Comparison of ENCODE assay signal across 30 mouse cellular contexts in the genomic region with DNA sequence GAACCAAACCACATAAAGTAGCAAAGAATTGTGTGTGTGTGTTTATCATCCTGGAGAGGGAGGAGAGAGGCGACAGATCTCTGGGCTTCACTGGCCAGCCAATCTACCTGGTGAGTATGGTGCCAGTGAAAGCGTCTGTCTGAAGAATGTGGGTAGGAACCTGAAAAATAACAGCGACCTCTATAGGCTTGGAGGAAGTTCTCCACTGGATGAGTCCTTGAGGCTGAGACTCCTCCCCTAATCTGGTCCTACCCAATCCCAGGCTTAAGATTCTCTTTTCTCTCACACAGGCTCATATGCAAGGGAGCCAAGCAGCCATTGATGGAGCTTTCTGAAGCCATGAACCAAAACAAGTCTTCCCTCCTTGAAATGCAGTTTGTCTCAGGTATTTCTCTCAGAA.
DNase-seq lines count a peak whose midpoint lies in the region; ATAC-seq and TF ChIP-seq lines count a peak whose summit lies in the region.
"Had no signal": no experiment of that assay in that cellular context is flagged by ENCODE, and none has a peak within 500 bp of the region (broad histone marks: within the 10 kb centered on the region; RNA-seq: fewer than 3 reads in every experiment).

No protein-coding gene starts in this region.

- no peaks in the 10 kb centered on the region for H3K9me3 ChIP-seq in E14TG2a.4 (ENCODE audit: low read length)
- 0 out of 2 replicates have a peak, but pooled peaks cover 6% of the 10 kb centered on the region for H3K9me3 ChIP-seq in kidney, embryonic 14.5 days (ENCODE audit: control insufficient read depth, low read length)
- H3K9me3 ChIP-seq: embryonic facial prominence, embryonic 13.5 days; embryonic facial prominence, embryonic 15.5 days; forebrain, embryonic 10.5 days; forebrain, embryonic 12.5 days had no signal

- no peak for ATAC-seq in kidney, embryonic 14.5 days (ENCODE audit: low FRiP score, low TSS enrichment)
- ATAC-seq in granulocyte monocyte progenitor cell, adult 5-6 weeks (replicated peaks; ENCODE audit: poor library complexity, severe bottlenecking), result no peak
- ATAC-seq: CD4-positive, CD25-positive, alpha-beta regulatory T cell, adult 4 months; forebrain, embryonic 14.5 days; forebrain, embryonic 16.5 days; Patski had no signal

- H3K27me3 ChIP-seq in E14TG2a.4 (ENCODE audit: insufficient read depth, low read length), result peaks cover 17% of the 10 kb centered on the region
- H3K27me3 ChIP-seq in kidney, embryonic 14.5 days (ENCODE audit: control insufficient read depth, insufficient read depth, low read length), result no peaks in the 10 kb centered on the region
- H3K27me3 ChIP-seq: CH12.LX; embryonic facial prominence, embryonic 13.5 days; embryonic facial prominence, embryonic 15.5 days; Patski had no signal

- H3K36me3 ChIP-seq in E14TG2a.4 (ENCODE audit: insufficient read depth, low read length), result no peaks in the 10 kb centered on the region
- no peaks in the 10 kb centered on the region for H3K36me3 ChIP-seq in kidney, embryonic 14.5 days (ENCODE audit: control insufficient read depth, insufficient read depth, low read length)
- H3K36me3 ChIP-seq: embryonic facial prominence, embryonic 13.5 days; embryonic facial prominence, embryonic 15.5 days; forebrain, embryonic 10.5 days; forebrain, embryonic 12.5 days; G1E had no signal

- H3K4me1 ChIP-seq in E14TG2a.4 (replicated peaks; ENCODE audit: low read depth, low read length), result peaks cover 23% of the 10 kb centered on the region
- H3K4me1 ChIP-seq in kidney, embryonic 14.5 days (ENCODE audit: control insufficient read depth, insufficient read depth, low read length), result no peaks in the 10 kb centered on the region
- H3K4me1 ChIP-seq: embryonic facial prominence, embryonic 13.5 days; embryonic facial prominence, embryonic 15.5 days; forebrain, embryonic 12.5 days had no signal

- H3K27ac ChIP-seq in kidney, embryonic 14.5 days (ENCODE audit: low read depth, low read length), result no peak overlapping the region
- H3K27ac ChIP-seq: embryonic facial prominence, embryonic 13.5 days; embryonic facial prominence, embryonic 15.5 days; forebrain, embryonic 10.5 days; forebrain, embryonic 12.5 days had no signal

- peak overlapping the region; percentile 62 for H3K4me3 ChIP-seq in E14TG2a.4 (replicated peaks; ENCODE audit: low read length)
- H3K4me3 ChIP-seq in kidney, embryonic 14.5 days (ENCODE audit: low read length), result no peak overlapping the region
- H3K4me3 ChIP-seq: embryonic facial prominence, embryonic 13.5 days; embryonic facial prominence, embryonic 15.5 days; erythroblast, embryonic 14.5 days; forebrain, embryonic 10.5 days; forebrain, embryonic 12.5 days had no signal

- peak; percentile 56 for TF ChIP-seq CTCF in E14TG2a.4 (conservative IDR thresholded peaks at IDR 0.05; ENCODE audit: low read length)

- no peak overlapping the region for H3K4me2 ChIP-seq in kidney, embryonic 14.5 days (replicated peaks; ENCODE audit: low read depth, low read length)
- H3K4me2 ChIP-seq: embryonic facial prominence, embryonic 13.5 days; embryonic facial prominence, embryonic 15.5 days; forebrain, embryonic 12.5 days had no signal

- DNase-seq in R1 (ENCODE audit: low read depth, low spot score) (peak; percentile 96), ZHBTc4 (ENCODE audit: low read depth, low spot score) (peak; percentile 83)
- DNase-seq in testis, postnatal 10 days (ENCODE audit: low spot score), result peak; percentile 11
- DNase-seq in left cerebral cortex, adult 9 months (ENCODE audit: low spot score in 2 of 2), result no peak
- no peak for DNase-seq in layer of hippocampus, postnatal 36 days
- DNase-seq: adrenal gland, adult 2 months; adrenal gland, postnatal 10 days; adrenal gland, postnatal 25 days; B cell, adult 2 months; cerebellum, adult 11 months; cerebellum, adult 18-20 months; cerebellum, adult 8-10 months; cerebellum, adult 9-11 months; cerebellum, postnatal 14 days; cerebellum, postnatal 36 days; embryo, embryonic 11 days had no signal

- WGBS in kidney, embryonic 14.5 days, result 83% methylated on average over 3 of the region's 3 CpGs

- H3K9ac ChIP-seq in kidney, embryonic 14.5 days (ENCODE audit: low read depth, low read length), result no peak overlapping the region
- H3K9ac ChIP-seq: embryonic facial prominence, embryonic 13.5 days; embryonic facial prominence, embryonic 15.5 days; forebrain, embryonic 12.5 days had no signal

Comparison
In these comparisons a context has a peak if more than half of its experiments do, and no peak if none do; other contexts are left out.
1. DNase-seq: peak in R1 (single experiment), ZHBTc4 (single experiment) and testis, postnatal 10 days (single experiment); none in left cerebral cortex, adult 9 months (0 of 2) and layer of hippocampus, postnatal 36 days (0 of 2).